Mouse (Mus musculus) G1E (cell line): Measurements from ENCODE around the gene Dut. TPM values are rescaled to one million over a fixed set of nuclear protein-coding genes. Genes with fewer than 3 reads are reported as not detected.

Experiments used
- ATAC-seq: 2 replicates; pipeline ENCODE4 v1.8.0; 2016; ENCODE audit warnings: mild to moderate bottlenecking; ENCODE audit not compliant: insufficient number of reproducible peaks, poor library complexity, low FRiP score, severe bottlenecking; ENCODE audit errors: extremely low read depth
- DNase-seq: peaks from one replicate; pipeline ENCODE4 v3.0.0; 2012; ENCODE audit warnings: low spot score
- H3K27me3 ChIP-seq: 2 replicates; pipeline ENCODE4 v1.6.1; 2012; ENCODE audit warnings: mild to moderate bottlenecking, low read length, inconsistent platforms; ENCODE audit not compliant: insufficient read depth
- H3K36me3 ChIP-seq: replicated peaks from 2 replicates; pipeline ENCODE3; 2012; ENCODE audit warnings: mild to moderate bottlenecking, inconsistent platforms
- H3K4me1 ChIP-seq: 2 replicates; pipeline ENCODE4 v1.6.1; 2012; ENCODE audit warnings: low read depth, low read length, inconsistent platforms, mixed read lengths; ENCODE audit not compliant: insufficient read depth
- H3K4me3 ChIP-seq: 2 replicates; pipeline ENCODE4 v1.5.1; 2012; ENCODE audit warnings: low read depth, mild to moderate bottlenecking, inconsistent platforms, low read length, moderate library complexity, mixed read lengths
- H3K9me3 ChIP-seq: replicated peaks from 2 replicates; pipeline ENCODE4 v1.6.1; 2012; ENCODE audit warnings: inconsistent platforms
- CTCF ChIP-seq: IDR thresholded peaks from 2 replicates; pipeline ENCODE4 v1.5.1; 2012; ENCODE audit warnings: low read depth, low read length, inconsistent platforms, mixed read lengths
- GATA1 ChIP-seq: IDR thresholded peaks from 2 replicates; pipeline ENCODE4 v1.6.1; 2012; ENCODE audit warnings: borderline replicate concordance, low read length, inconsistent platforms, mixed read lengths
- GATA2 ChIP-seq: IDR thresholded peaks from 2 replicates; pipeline ENCODE4 v1.6.1; 2012; ENCODE audit warnings: low read depth, low read length, inconsistent platforms, borderline replicate concordance
- POLR2AphosphoS5 ChIP-seq: IDR thresholded peaks from 2 replicates; pipeline ENCODE4 v1.6.1; 2012; ENCODE audit warnings: low read depth, low read length, inconsistent platforms; ENCODE audit not compliant: insufficient replicate concordance
- TAL1 ChIP-seq: conservative IDR thresholded peaks from 2 replicates; pipeline ENCODE4 v1.6.1; 2012; ENCODE audit warnings: low read depth, low read length, inconsistent platforms, mixed read lengths
- polyA plus RNA-seq: library from polyadenylated mRNA; stranded (reverse); fragments of >175 nt; gene quantifications from 2 replicates; pipeline ENCODE4 v1.2.3, GENCODE M21; 2012
- total RNA-seq, 2 experiments: library from RNA; stranded (forward) in 1 of 2; stranded (reverse) in 1 of 2; fragments of 200-1000 nt in 1 of 2; fragments of >200 nt in 1 of 2; fragmentation: Nextera tagmentation in 1 of 2; gene quantifications; 2 replicates each; pipeline ENCODE4 v1.2.3; 2014 to 2017

The Dut gene
- 75.5 and 91.7 TPM in 2 replicates for total RNA-seq (2014; fragmentation: Nextera tagmentation)
- total RNA-seq (2017), result 161 and 165 TPM in 2 replicates
- polyA plus RNA-seq, result 113 and 139 TPM in 2 replicates

DNA sequence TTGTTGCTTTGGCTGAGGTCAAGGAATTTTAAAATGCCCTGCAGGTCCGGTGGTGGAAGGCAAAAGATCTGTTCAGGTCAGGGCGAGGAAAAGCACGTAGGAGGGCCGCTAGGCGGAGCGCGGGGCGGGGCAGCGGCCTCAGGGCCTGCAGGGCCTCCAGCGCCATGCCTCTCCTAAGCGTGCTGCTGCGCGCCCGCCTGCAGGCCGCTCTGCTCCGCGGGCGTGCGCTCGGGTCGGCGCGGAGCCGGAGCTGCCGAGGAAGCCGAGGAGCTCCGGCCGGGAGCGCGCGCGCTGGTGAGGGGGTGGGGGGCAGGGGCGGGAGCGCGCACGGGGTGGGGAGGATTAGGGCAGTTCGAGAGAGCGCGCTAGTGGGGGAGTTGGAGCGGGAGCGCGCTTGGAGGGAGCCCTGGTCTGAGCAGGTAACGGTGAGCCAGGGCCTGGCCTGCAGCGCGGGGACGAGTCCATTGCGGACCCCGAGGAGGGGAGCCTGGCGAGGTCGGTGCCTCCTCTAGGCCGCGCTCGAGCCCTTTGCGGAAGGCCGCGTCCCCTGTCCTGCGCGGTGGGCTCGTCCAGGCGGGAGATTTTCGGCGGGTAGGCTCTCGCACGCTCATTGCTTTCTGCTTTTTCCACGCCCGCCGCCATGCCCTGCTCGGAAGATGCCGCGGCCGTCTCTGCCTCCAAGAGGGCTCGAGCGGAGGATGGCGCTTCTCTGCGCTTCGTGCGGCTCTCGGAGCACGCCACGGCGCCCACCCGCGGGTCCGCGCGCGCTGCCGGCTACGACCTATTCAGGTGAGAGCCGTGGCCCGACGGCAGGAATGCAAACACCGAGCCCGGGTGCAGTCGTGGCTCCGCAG lies at the start of gene Dut:
Dut (plus strand) TSS at position 83 of the 854 bp plus-strand sequence.
- Histone ChIP-seq H3K4me1 (peaks cover 39% of the 10 kb centered on the region), H3K27me3 (no peaks in the 10 kb centered on the region), H3K9me3 (no peaks in the 10 kb centered on the region), H3K36me3 (peaks cover 37% of the 10 kb centered on the region), H3K4me3 (peak within 1 kb of the TSS; percentile 89)
- ATAC-seq (peak; percentile 78), DNase-seq (peak; percentile 95)
- TF ChIP-seq GATA1 (no peak), POLR2AphosphoS5 (no peak), GATA2 (no peak)

GRCm38 (mm10) chr2:125208894-125209596 lies 37.9 kb upstream of the Dut start:
- TF ChIP-seq TAL1, result no peak
- TF ChIP-seq POLR2AphosphoS5, result no peak
- no peak for TF ChIP-seq CTCF
- no peak for TF ChIP-seq GATA2
- TF ChIP-seq GATA1, result no peak

GRCm38 (mm10) chr2:125211831-125212510 lies 35.0 kb upstream of the Dut start:
- DNase-seq, result no peak
- TF ChIP-seq TAL1 (no peak), POLR2AphosphoS5 (no peak), GATA2 (no peak), CTCF (no peak), GATA1 (no peak)
- Histone ChIP-seq H3K4me1 (no peaks in the 10 kb centered on the region), H3K4me3 (no peak overlapping the region), H3K9me3 (no peaks in the 10 kb centered on the region), H3K27me3 (no peaks in the 10 kb centered on the region), H3K36me3 (no peaks in the 10 kb centered on the region)
- ATAC-seq, result no peak

More at GRCm38 (mm10) chr2:125208894-125209596, 37.9 kb upstream of the Dut start:
- Histone ChIP-seq H3K4me3 (no peak overlapping the region), H3K4me1 (no peaks in the 10 kb centered on the region), H3K36me3 (no peaks in the 10 kb centered on the region), H3K27me3 (no peaks in the 10 kb centered on the region), H3K9me3 (no peaks in the 10 kb centered on the region)
- ATAC-seq, result no peak
- DNase-seq, result no peak

DNA sequence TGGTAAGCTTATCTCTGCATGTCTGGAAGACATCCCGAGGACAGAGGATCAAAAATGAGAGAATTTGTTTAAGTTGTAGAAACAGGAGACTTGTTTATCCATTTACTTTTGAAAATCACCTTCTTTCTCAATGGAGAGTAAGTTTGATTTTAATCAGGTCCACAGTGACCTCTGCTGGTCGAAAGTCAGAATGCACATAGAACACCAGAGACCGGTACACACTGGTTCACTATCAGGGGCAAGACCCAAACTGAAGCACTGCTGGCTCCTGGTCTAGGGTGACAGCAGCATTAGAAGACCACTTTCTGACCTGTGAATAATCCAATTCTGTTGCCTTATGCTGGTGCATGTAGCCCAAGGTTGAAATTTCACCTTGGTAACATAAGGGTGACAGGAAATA lies 32.4 kb upstream of the Dut start:
- ATAC-seq (peak; percentile 60), DNase-seq (peak; percentile 22)

DNA sequence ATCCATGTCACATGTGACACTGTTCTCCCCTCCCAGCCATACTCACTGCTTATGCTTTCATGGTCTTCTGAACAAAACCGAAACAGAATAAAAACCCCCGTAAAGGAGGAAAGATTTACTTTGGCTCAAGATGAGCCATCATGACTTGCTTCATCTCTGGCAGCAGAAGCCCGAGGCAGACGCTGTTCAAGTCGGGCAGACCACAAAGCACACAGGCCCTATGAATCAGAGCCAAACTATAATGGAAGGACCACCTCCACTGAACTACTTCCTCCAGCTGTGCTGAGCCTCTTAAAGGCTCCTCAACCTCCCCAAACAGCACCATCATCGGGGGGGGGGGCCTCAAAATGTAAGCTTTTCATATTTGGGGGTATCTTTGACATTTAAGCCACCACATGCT lies 29.7 kb upstream of the Dut start:
- ATAC-seq (no peak), DNase-seq (no peak)
- Histone ChIP-seq H3K4me1 (no peaks in the 10 kb centered on the region), H3K36me3 (no peaks in the 10 kb centered on the region), H3K9me3 (no peaks in the 10 kb centered on the region), H3K4me3 (no peak overlapping the region), H3K27me3 (no peaks in the 10 kb centered on the region)
- TF ChIP-seq GATA1, result no peak

More for the DNA sequence above, 32.4 kb upstream of the Dut start:
- Histone ChIP-seq H3K36me3 (no peaks in the 10 kb centered on the region), H3K4me3 (no peak overlapping the region), H3K27me3 (no peaks in the 10 kb centered on the region), H3K4me1 (no peaks in the 10 kb centered on the region), H3K9me3 (no peaks in the 10 kb centered on the region)
- TF ChIP-seq CTCF (peak; percentile 58), GATA2 (no peak)

- no peaks in the 10 kb centered on the region for H3K9me3 ChIP-seq
- no peak for DNase-seq
- no peaks in the 10 kb centered on the region for H3K27me3 ChIP-seq
- H3K4me3 ChIP-seq, result no peak overlapping the region
- no peaks in the 10 kb centered on the region for H3K36me3 ChIP-seq
- no peak for TF ChIP-seq POLR2AphosphoS5
- no peak for TF ChIP-seq TAL1
- no peak for TF ChIP-seq CTCF
- no peak for TF ChIP-seq GATA2
- no peak for TF ChIP-seq GATA1
- ATAC-seq, result no peak
- H3K4me1 ChIP-seq, result no peaks in the 10 kb centered on the region
These were observed 28.4 kb upstream of the Dut start for GRCm38 (mm10) chr2:125218566-125218965.
